Mouse (Mus musculus) small intestine, adult 2 months (tissue): Measurements from ENCODE around the gene Dlg1.
A peak's percentile ranks its signal among the peaks of the same experiment; 100 is the strongest.

Experiments used
- CTCF ChIP-seq: fragments of 200-500 bp; IDR thresholded peaks from 2 replicates; pipeline ENCODE4 v1.5.1; 2012; ENCODE audit warnings: low read depth, mild to moderate bottlenecking, control low read depth, inconsistent platforms, low read length, moderate library complexity, mixed read lengths; ENCODE audit not compliant: insufficient replicate concordance, insufficient read length; ENCODE audit errors: extremely low read depth
- POLR2A ChIP-seq: fragments of 200-500 bp; IDR thresholded peaks from 2 replicates; pipeline ENCODE4 v1.6.1; 2012; ENCODE audit warnings: low read depth, mild to moderate bottlenecking, control low read depth, inconsistent platforms, low read length, moderate library complexity

- TF ChIP-seq CTCF (0 out of 2 replicates have a peak, but pooled peaks have one; percentile 14), POLR2A (no peak)
These were observed 87.3 kb downstream of the Dlg1 start for GRCm38 (mm10) chr16:31750526-31750925.
